Mouse (Mus musculus) ES-E14 (cell line): ENCODE measurements around the gene Gm17428. TPM values are rescaled to one million over a fixed set of nuclear protein-coding genes. Genes with fewer than 3 reads are reported as not detected.

Source experiments
- DNase-seq: peaks from one replicate; pipeline ENCODE4 v3.0.0-alpha.2; 2013; ENCODE audit warnings: low read depth, low spot score
- H3K27ac ChIP-seq: 2 replicates; pipeline ENCODE4 v1.5.1; 2012; ENCODE audit warnings: low read depth, mild to moderate bottlenecking, low read length, moderate library complexity, mixed read lengths; ENCODE audit not compliant: poor library complexity, insufficient read depth, severe bottlenecking
- H3K36me3 ChIP-seq: 2 replicates; pipeline ENCODE4 v1.6.1; 2012; ENCODE audit warnings: mild to moderate bottlenecking, low read length, moderate library complexity, mixed read lengths; ENCODE audit not compliant: control insufficient read depth, poor library complexity, insufficient read depth, severe bottlenecking
- H3K4me1 ChIP-seq, 2 experiments: fragments of 150-350 bp in 1 of 2; sonication (generic) in 1 of 2; 2 replicates each; pipeline ENCODE4 v1.6.1; 2012; ENCODE audit warnings: low read length in 2 of 2, mild to moderate bottlenecking in 1 of 2, mixed read lengths in 1 of 2; ENCODE audit not compliant: control insufficient read depth in 2 of 2, insufficient read depth in 2 of 2, poor library complexity in 1 of 2
- H3K4me3 ChIP-seq, 2 experiments: fragments of 150-350 bp in 1 of 2; sonication (generic) in 1 of 2; 2 replicates each; pipeline ENCODE4 v1.5.1; 2012; ENCODE audit warnings: low read length in 2 of 2, low read depth in 1 of 2, mild to moderate bottlenecking in 1 of 2, mixed read lengths in 1 of 2; ENCODE audit not compliant: insufficient read depth in 1 of 2, poor library complexity in 1 of 2, severe bottlenecking in 1 of 2
- H3K9ac ChIP-seq: 2 replicates; pipeline ENCODE4 v1.6.1; 2012; ENCODE audit warnings: low read depth, mild to moderate bottlenecking, low read length, mixed read lengths; ENCODE audit not compliant: poor library complexity, insufficient read depth, severe bottlenecking
- H3K9me3 ChIP-seq: fragments of 150-350 bp; sonication (generic); 2 replicates; pipeline ENCODE4 v1.6.1; 2012; ENCODE audit warnings: low read depth, mild to moderate bottlenecking, low read length; ENCODE audit not compliant: control insufficient read depth, insufficient read depth
- CHD2 ChIP-seq: IDR thresholded peaks from 2 replicates; pipeline ENCODE4 v1.6.1; 2014; ENCODE audit warnings: mild to moderate bottlenecking, low read depth, low read length, inconsistent platforms
- HCFC1 ChIP-seq: IDR thresholded peaks from 2 replicates; pipeline ENCODE4 v1.6.1; 2012; ENCODE audit warnings: low read length, inconsistent platforms, borderline replicate concordance; ENCODE audit not compliant: insufficient read depth
- MAFK ChIP-seq: IDR thresholded peaks from 2 replicates; pipeline ENCODE4 v1.6.1; 2014; ENCODE audit warnings: mild to moderate bottlenecking, low read depth, low read length, inconsistent platforms; ENCODE audit not compliant: insufficient read depth
- ZC3H11A ChIP-seq: IDR thresholded peaks from 2 replicates; pipeline ENCODE4 v1.6.1; 2012; ENCODE audit warnings: low read depth, mild to moderate bottlenecking, inconsistent platforms, low read length, borderline replicate concordance
- ZNF384 ChIP-seq: IDR thresholded peaks from 2 replicates; pipeline ENCODE4 v1.6.1; 2012; ENCODE audit warnings: low read depth, low read length, inconsistent platforms
- in situ Hi-C, 2 experiments: fragments of 600-800 bp; cut with MboI; formaldehyde crosslinking; loops; one replicate each; pipeline ENCODE4 v1.15.1; 2025; ENCODE audit warnings: low sequenced_read_pairs in 2 of 2, inconsistent platforms in 1 of 2; ENCODE audit not compliant: unreplicated experiment in 2 of 2
- total RNA-seq: library from RNA; depleted of rRNA; stranded (reverse); fragments of 300-350 nt; gene quantifications from 2 replicates; pipeline ENCODE4 v1.2.3, GENCODE M21; 2012

Gene Gm17428
- total RNA-seq, 1 experiment = not detected

- Histone ChIP-seq H3K27ac (no peak overlapping the region), H3K4me1 (peaks cover 0 to 15% of the 10 kb centered on the region in 2 experiments; a peak in 1 of 4 replicates)
Observed at GRCm38 (mm10) chr14:55007120-55007908, 30.6 kb downstream of the Gm17428 start.

GRCm38 (mm10) chr14:55008417-55008816, 31.7 kb downstream of the Gm17428 start:
- Histone ChIP-seq H3K27ac (no peak overlapping the region), H3K9ac (no peak overlapping the region), H3K36me3 (no peaks in the 10 kb centered on the region), H3K4me1 (peaks cover 0 to 10% of the 10 kb centered on the region in 2 experiments; a peak in 1 of 4 replicates), H3K4me3 (no peak overlapping the region), H3K9me3 (no peaks in the 10 kb centered on the region)
- in situ Hi-C loops = no loop called here
- TF ChIP-seq CHD2 (no peak), ZNF384 (no peak), MAFK (no peak), HCFC1 (no peak), ZC3H11A (no peak)
- DNase-seq = no peak

More at GRCm38 (mm10) chr14:55007120-55007908, 30.6 kb downstream of the Gm17428 start:
- Histone ChIP-seq H3K9me3 (no peaks in the 10 kb centered on the region), H3K4me3 (no peak overlapping the region), H3K36me3 (no peaks in the 10 kb centered on the region), H3K9ac (no peak overlapping the region)
- in situ Hi-C loops = no loop called here
- TF ChIP-seq MAFK (no peak), CHD2 (no peak), HCFC1 (no peak), ZNF384 (no peak), ZC3H11A (no peak)
- DNase-seq = no peak

- no peaks in the 10 kb centered on the region for H3K4me1 ChIP-seq
- no peaks in the 10 kb centered on the region for H3K9me3 ChIP-seq
- TF ChIP-seq ZC3H11A (peak; percentile 75), MAFK (no peak), HCFC1 (no peak)
- no peaks in the 10 kb centered on the region for H3K36me3 ChIP-seq
- DNase-seq = peak; percentile 79
- H3K4me3 ChIP-seq = no peak overlapping the region
- no peak overlapping the region for H3K9ac ChIP-seq
- no peak overlapping the region for H3K27ac ChIP-seq
- in situ Hi-C loops = loop anchor here in 1 of 2 experiments (10.0 kb wide), 2 partner anchors 106 to 166 kb away; no protein-coding TSS in a partner anchor
Observed at GRCm38 (mm10) chr14:55011116-55011515, 34.4 kb downstream of the Gm17428 start.

- peaks cover 7% of the 10 kb centered on the region for H3K36me3 ChIP-seq
- H3K4me3 ChIP-seq = peak overlapping the region; percentile 76 to 88
- DNase-seq = no peak
- H3K9ac ChIP-seq = peak overlapping the region; percentile 87
- H3K9me3 ChIP-seq = no peaks in the 10 kb centered on the region
- in situ Hi-C loops = loop anchor here in 1 of 2 experiments (10.0 kb wide), 2 partner anchors 110 to 170 kb away; no protein-coding TSS in a partner anchor
- H3K4me1 ChIP-seq = no peaks in the 10 kb centered on the region
- TF ChIP-seq ZNF384 (no peak), CHD2 (no peak), ZC3H11A (no peak), MAFK (no peak), HCFC1 (no peak)
- peak overlapping the region; percentile 69 for H3K27ac ChIP-seq
Observed at GRCm38 (mm10) chr14:55014591-55014990, 37.9 kb downstream of the Gm17428 start.
